Mouse (Mus musculus) layer of hippocampus, postnatal 14 days (tissue): ENCODE data around the gene Gm20671. TPM values are rescaled to one million over a fixed set of nuclear protein-coding genes. Genes with fewer than 3 reads are reported as not detected.
"Not testable (repeated sequence)": the region's sequence is repeated elsewhere in the genome, so short reads cannot be mapped to it uniquely, and the experiment has no call there.

Experiments used
- DNase-seq, 2 experiments: peaks; one replicate each; pipeline ENCODE4 v3.0.0; 2021 to 2022; ENCODE audit warnings: low spot score in 2 of 2, mixed read lengths in 1 of 2
- total RNA-seq, 2 experiments: library from RNA; stranded (reverse); gene quantifications; 2 replicates each; pipeline ENCODE4 v1.2.3; 2021

Gene Gm20671
- total RNA-seq, 2 experiments from 2014 or later: not detected

- DNase-seq: not testable (repeated sequence)
Measured at GRCm38 (mm10) chr5:32786454-32786853, 40.5 kb downstream of the Gm20671 start.

GRCm38 (mm10) chr5:32785313-32785915 lies 41.5 kb downstream of the Gm20671 start, which contains the start of gene Pisd:
TSS of gene Pisd (minus strand) at chr5:32785646.
- peak; percentile 93 to 96 for DNase-seq

GRCm38 (mm10) chr5:32784726-32785125 lies 42.2 kb downstream of the Gm20671 start:
- no peak for DNase-seq

- DNase-seq: no peak
Measured at GRCm38 (mm10) chr5:32781596-32781995, 45.3 kb downstream of the Gm20671 start.

GRCm38 (mm10) chr5:32778168-32778567 lies 48.7 kb downstream of the Gm20671 start:
- DNase-seq: no peak

- DNase-seq: no peak
Measured at GRCm38 (mm10) chr5:32772361-32772760, 54.5 kb downstream of the Gm20671 start.

- no peak for DNase-seq
Measured at GRCm38 (mm10) chr5:32767636-32768373, 59.1 kb downstream of the Gm20671 start.

- DNase-seq: no peak
Measured at GRCm38 (mm10) chr5:32767004-32767403, 59.9 kb downstream of the Gm20671 start.

GRCm38 (mm10) chr5:32761566-32762140 lies 65.3 kb downstream of the Gm20671 start:
- DNase-seq: no peak

GRCm38 (mm10) chr5:32760787-32761186 lies 66.1 kb downstream of the Gm20671 start:
- DNase-seq: no peak

- not testable (repeated sequence) for DNase-seq
Measured at GRCm38 (mm10) chr5:32760352-32760751, 66.6 kb downstream of the Gm20671 start.

GRCm38 (mm10) chr5:32759662-32760061 lies 67.2 kb downstream of the Gm20671 start:
- DNase-seq: no peak

- no peak for DNase-seq
Measured at GRCm38 (mm10) chr5:32756141-32756540, 70.8 kb downstream of the Gm20671 start.

- peak in 1 of 2 experiments; percentile 22 for DNase-seq
Measured at GRCm38 (mm10) chr5:32751736-32752135, 75.2 kb downstream of the Gm20671 start.

- no peak for DNase-seq
Measured at GRCm38 (mm10) chr5:32748936-32749335, 78.0 kb downstream of the Gm20671 start.

- DNase-seq: peak; percentile 63 to 74
Measured at GRCm38 (mm10) chr5:32747650-32748375, 79.1 kb downstream of the Gm20671 start.

GRCm38 (mm10) chr5:32745705-32746655 lies 80.9 kb downstream of the Gm20671 start:
- DNase-seq: peak; percentile 50 to 68

GRCm38 (mm10) chr5:32742149-32742548 lies 84.8 kb downstream of the Gm20671 start:
- peak; percentile 80 to 82 for DNase-seq

GRCm38 (mm10) chr5:32741377-32741776 lies 85.5 kb downstream of the Gm20671 start:
- peak; percentile 66 to 68 for DNase-seq

GRCm38 (mm10) chr5:32740850-32741249 lies 86.1 kb downstream of the Gm20671 start:
- peak in 1 of 2 experiments; percentile 45 for DNase-seq
